Mouse (Mus musculus): ENCODE data around the gene Arhgef33. TPM values are rescaled to one million over a fixed set of nuclear protein-coding genes. Genes with fewer than 3 reads are reported as not detected.

Gene Arhgef33
- total RNA-seq, 2 experiments from 2014 or later = 2.4 to 3.9 TPM

- no peak for DNase-seq (ENCODE audit: low spot score in 2 of 2)
These were observed 128.5 kb downstream of the Arhgef33 start for GRCm38 (mm10) chr17:80435680-80436079.

- DNase-seq (ENCODE audit: low spot score in 2 of 2) = no peak
These were observed 138.2 kb downstream of the Arhgef33 start for GRCm38 (mm10) chr17:80445433-80445832.

GRCm38 (mm10) chr17:80446470-80446869 is 139.3 kb downstream of the Arhgef33 start:
- DNase-seq (ENCODE audit: low spot score in 2 of 2) = no peak

Other genes with a start within 250 kb of the Arhgef33 start
- 10 to 100 TPM; 62.1 to 65.0 TPM for gene Hnrnpll, start 245.1 kb upstream of the Arhgef33 start, total RNA-seq (2021)
- gene Galm, start 179.9 kb upstream of the Arhgef33 start, total RNA-seq (2021) = 1 to 10 TPM; 2.3 to 2.8 TPM
- gene Srsf7, start 100.1 kb upstream of the Arhgef33 start, total RNA-seq (2021) = 100 to 1,000 TPM; 120 to 125 TPM
- gene Ttc39d, start 99.9 kb upstream of the Arhgef33 start, total RNA-seq (2021) = under 1 TPM in 1 of 2 experiments, not detected in 1; 0.14 TPM
- gene Gemin6, start 83.0 kb upstream of the Arhgef33 start, total RNA-seq (2021) = 1 to 10 TPM; 3.9 to 5.9 TPM
- 10 to 100 TPM; 15.4 to 16.9 TPM for gene Morn2, start 17.2 kb upstream of the Arhgef33 start, total RNA-seq (2021)
- gene Dhx57, start 16.9 kb upstream of the Arhgef33 start, total RNA-seq (2021) = 10 to 100 TPM; 34.3 to 37.8 TPM
- gene Gm10190, start 66.1 kb downstream of the Arhgef33 start, total RNA-seq (2021) = not detected
- gene Sos1, start 173.0 kb downstream of the Arhgef33 start, total RNA-seq (2021) = 10 to 100 TPM; 33.7 to 35.4 TPM